Mouse (Mus musculus): ENCODE measurements around the gene Slc44a5.

DNA sequence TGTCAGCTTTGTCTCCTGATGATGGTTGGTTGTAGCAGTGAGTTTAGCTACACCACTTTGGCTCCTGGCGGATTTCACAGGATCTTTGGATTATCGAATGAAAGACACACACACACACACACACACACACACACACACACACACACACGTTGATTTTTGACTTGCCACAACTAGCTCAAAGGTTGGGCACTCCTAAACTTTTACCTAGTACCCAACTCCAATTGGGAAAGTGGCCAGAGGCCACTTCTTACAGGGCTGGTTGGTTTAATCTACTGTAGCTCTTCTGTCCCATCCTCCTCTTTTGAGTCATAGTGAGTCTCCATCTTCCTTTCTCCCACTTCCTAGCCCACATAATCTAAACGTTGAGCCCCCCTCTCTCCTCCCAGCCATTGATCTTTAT, 26.0 kb upstream of the Slc44a5 start:
- TF ChIP-seq CTCF (IDR thresholded peaks at IDR 0.05; ENCODE audit: insufficient read depth, low read length): no peak
- no peak for TF ChIP-seq POLR2A (IDR thresholded peaks at IDR 0.05; ENCODE audit: borderline replicate concordance, extremely low read depth, low read depth, low read length)
